ENCODE assay signal across 8 mouse cellular contexts in the genomic region with DNA sequence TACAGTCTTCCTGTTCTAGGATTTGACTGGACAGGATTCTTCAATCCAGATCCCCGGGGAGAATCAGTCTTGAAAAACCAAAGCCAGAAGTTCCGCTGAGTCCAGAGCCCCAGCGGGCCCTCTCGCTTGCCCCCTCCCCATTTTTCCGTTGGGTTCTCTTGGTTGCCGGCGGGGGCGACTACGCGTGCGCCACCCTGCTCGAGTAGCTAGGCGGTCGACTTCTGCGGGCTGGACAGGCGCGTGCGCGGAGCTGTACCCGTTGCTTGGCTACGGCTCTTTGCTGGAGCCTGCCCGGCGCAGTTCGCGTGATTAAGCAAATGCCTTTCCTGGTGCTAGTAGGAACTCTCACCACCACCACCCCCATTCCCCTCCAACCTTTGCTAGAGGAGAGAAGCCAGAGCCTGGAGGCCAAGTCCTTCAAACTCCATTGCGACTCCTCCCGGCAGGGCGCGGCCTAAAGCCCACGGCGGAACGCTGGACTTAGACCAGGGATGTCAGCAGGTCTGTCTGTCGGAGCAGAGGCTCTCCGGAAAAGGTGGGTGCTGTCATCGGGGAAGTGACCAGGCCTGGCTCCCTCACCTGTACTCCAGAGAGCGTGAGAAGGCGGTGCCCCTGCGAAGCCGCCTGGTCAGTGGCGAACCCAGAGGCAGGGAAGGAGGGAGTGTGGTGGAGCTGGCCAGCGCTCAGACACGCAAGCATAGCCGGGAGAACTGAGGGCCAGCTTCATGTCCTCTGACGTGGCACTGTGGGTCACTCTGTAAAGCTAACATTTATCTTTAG. TPM values are rescaled to one million over a fixed set of nuclear protein-coding genes. Genes with fewer than 3 reads are reported as not detected.
DNase-seq lines count a peak whose midpoint lies in the region; ATAC-seq lines count a peak whose summit lies in the region.

No protein-coding gene starts in this region.

- H3K36me3 ChIP-seq in embryonic facial prominence, embryonic 11.5 days (replicated peaks; ENCODE audit: control insufficient read depth, insufficient read depth, low read depth, low read length) = peaks cover 7% of the 10 kb centered on the region; the same call in 1 of the 2 replicates
- peaks cover 10% of the 10 kb centered on the region for H3K36me3 ChIP-seq in kidney, embryonic 14.5 days (ENCODE audit: control insufficient read depth, insufficient read depth, low read length)
- peaks cover 10% of the 10 kb centered on the region for H3K36me3 ChIP-seq in limb, embryonic 13.5 days
- peaks cover 10% of the 10 kb centered on the region for H3K36me3 ChIP-seq in midbrain, embryonic 14.5 days (ENCODE audit: control insufficient read depth, insufficient read depth, low read length)
- H3K36me3 ChIP-seq in stomach, embryonic 15.5 days = peaks cover 7% of the 10 kb centered on the region

- peak overlapping the region; percentile 57 for H3K27ac ChIP-seq in embryonic facial prominence, embryonic 11.5 days (replicated peaks; ENCODE audit: low read depth, low read length)
- peak overlapping the region; percentile 73 for H3K27ac ChIP-seq in kidney, embryonic 14.5 days (ENCODE audit: low read depth, low read length)
- H3K27ac ChIP-seq in limb, embryonic 13.5 days = peak overlapping the region; percentile 82
- H3K27ac ChIP-seq in midbrain, embryonic 14.5 days (replicated peaks; ENCODE audit: low read depth, low read length) = peak overlapping the region; percentile 84
- peak overlapping the region; percentile 94 for H3K27ac ChIP-seq in stomach, embryonic 15.5 days

- peak overlapping the region; percentile 66 for H3K9ac ChIP-seq in embryonic facial prominence, embryonic 11.5 days (replicated peaks; ENCODE audit: low read length)
- H3K9ac ChIP-seq in kidney, embryonic 14.5 days (ENCODE audit: low read depth, low read length) = peak overlapping the region; percentile 73
- H3K9ac ChIP-seq in limb, embryonic 13.5 days = peak overlapping the region; percentile 80
- peak overlapping the region; percentile 49 for H3K9ac ChIP-seq in midbrain, embryonic 14.5 days (replicated peaks; ENCODE audit: low read length)
- peak overlapping the region; percentile 38; the same call in 1 of the 2 replicates for H3K9ac ChIP-seq in stomach, embryonic 15.5 days

- peak overlapping the region; percentile 92 for H3K4me2 ChIP-seq in embryonic facial prominence, embryonic 11.5 days (ENCODE audit: low read depth, low read length)
- H3K4me2 ChIP-seq in kidney, embryonic 14.5 days (replicated peaks; ENCODE audit: low read depth, low read length) = peak overlapping the region; percentile 91
- H3K4me2 ChIP-seq in limb, embryonic 13.5 days (replicated peaks) = peak overlapping the region; percentile 96
- peak overlapping the region; percentile 72 for H3K4me2 ChIP-seq in midbrain, embryonic 14.5 days (ENCODE audit: low read length)
- H3K4me2 ChIP-seq in stomach, embryonic 15.5 days = peak overlapping the region; percentile 67

- peaks cover 4% of the 10 kb centered on the region for H3K4me1 ChIP-seq in embryonic facial prominence, embryonic 11.5 days (ENCODE audit: control insufficient read depth, insufficient read depth, low read length)
- H3K4me1 ChIP-seq in kidney, embryonic 14.5 days (ENCODE audit: control insufficient read depth, insufficient read depth, low read length) = peaks cover 22% of the 10 kb centered on the region
- peaks cover 32% of the 10 kb centered on the region for H3K4me1 ChIP-seq in limb, embryonic 13.5 days
- peaks cover 22% of the 10 kb centered on the region for H3K4me1 ChIP-seq in midbrain, embryonic 14.5 days (ENCODE audit: control insufficient read depth, insufficient read depth, low read length)
- peaks cover 21% of the 10 kb centered on the region for H3K4me1 ChIP-seq in stomach, embryonic 15.5 days

- peak overlapping the region; percentile 63 for H3K4me3 ChIP-seq in embryonic facial prominence, embryonic 11.5 days (ENCODE audit: low read depth, low read length)
- peak overlapping the region; percentile 83 for H3K4me3 ChIP-seq in kidney, embryonic 14.5 days (ENCODE audit: low read length)
- H3K4me3 ChIP-seq in limb, embryonic 13.5 days = peak overlapping the region; percentile 92
- H3K4me3 ChIP-seq in midbrain, embryonic 14.5 days (replicated peaks; ENCODE audit: low read depth, low read length) = peak overlapping the region; percentile 88
- peak overlapping the region; percentile 86 for H3K4me3 ChIP-seq in stomach, embryonic 15.5 days (replicated peaks)

- peak; percentile 83 for ATAC-seq in embryonic facial prominence, embryonic 11.5 days (replicated peaks; ENCODE audit: insufficient number of reproducible peaks, low FRiP score, low TSS enrichment, low read depth)
- ATAC-seq in granulocyte monocyte progenitor cell, adult 5-6 weeks (replicated peaks; ENCODE audit: poor library complexity, severe bottlenecking) = peak; percentile 64
- ATAC-seq in kidney, embryonic 14.5 days (ENCODE audit: low FRiP score, low TSS enrichment) = peak; percentile 89
- peak; percentile 91 for ATAC-seq in limb, embryonic 13.5 days (ENCODE audit: low FRiP score, low read depth)
- ATAC-seq in midbrain, embryonic 14.5 days (ENCODE audit: low FRiP score, low TSS enrichment) = peak; percentile 89
- peak; percentile 89 for ATAC-seq in stomach, embryonic 15.5 days (ENCODE audit: insufficient read depth, low FRiP score, low read depth)

- no peaks in the 10 kb centered on the region for H3K27me3 ChIP-seq in embryonic facial prominence, embryonic 11.5 days (ENCODE audit: control insufficient read depth, insufficient read depth, low read length)
- H3K27me3 ChIP-seq in kidney, embryonic 14.5 days (ENCODE audit: control insufficient read depth, insufficient read depth, low read length) = no peaks in the 10 kb centered on the region
- H3K27me3 ChIP-seq in limb, embryonic 13.5 days = no peaks in the 10 kb centered on the region
- no peaks in the 10 kb centered on the region for H3K27me3 ChIP-seq in midbrain, embryonic 14.5 days (ENCODE audit: control insufficient read depth, insufficient read depth, low read length)
- H3K27me3 ChIP-seq in stomach, embryonic 15.5 days (replicated peaks) = no peaks in the 10 kb centered on the region

- under 1% methylated on average over 44 of the region's 44 CpGs for WGBS in embryonic facial prominence, embryonic 11.5 days
- under 1% methylated on average over 43 of the region's 44 CpGs for whole genome bisulfite sequencing in kidney, embryonic 14.5 days
- under 1% methylated on average over 44 of the region's 44 CpGs for WGBS in limb, embryonic 13.5 days
- under 1% methylated on average over 44 of the region's 44 CpGs for WGBS in midbrain, embryonic 14.5 days
- WGBS in stomach, embryonic 15.5 days = under 1% methylated on average over 44 of the region's 44 CpGs

- peak; percentile 98 for DNase-seq in kidney, adult 11 months
- DNase-seq in kidney, adult 18-20 months = no peak
- peak; percentile 93 for DNase-seq in embryonic facial prominence, embryonic 11.5 days (ENCODE audit: low spot score)
- peak; percentile 97 for DNase-seq in midbrain, embryonic 14.5 days

- H3K9me3 ChIP-seq in embryonic facial prominence, embryonic 11.5 days (replicated peaks; ENCODE audit: control insufficient read depth, low read length) = no peaks in the 10 kb centered on the region
- no peaks in the 10 kb centered on the region for H3K9me3 ChIP-seq in kidney, embryonic 14.5 days (ENCODE audit: control insufficient read depth, low read length)
- H3K9me3 ChIP-seq in limb, embryonic 13.5 days = no peaks in the 10 kb centered on the region
- H3K9me3 ChIP-seq in midbrain, embryonic 14.5 days (ENCODE audit: control insufficient read depth, low read length) = no peaks in the 10 kb centered on the region
- no peaks in the 10 kb centered on the region for H3K9me3 ChIP-seq in stomach, embryonic 15.5 days

RNA-seq across cellular contexts. Expression of gene Sec16a, which starts 0.8 kb away (rescaled TPM):
- polyA plus RNA-seq in embryonic facial prominence, embryonic 11.5 days (2014; fragmentation: Nextera tagmentation; extraction: Ambion mirVana) = 30.4 and 33.3 TPM in 2 replicates
- 42.3 and 47.0 TPM in 2 replicates for total RNA-seq in granulocyte monocyte progenitor cell, adult 5-6 weeks (2014; fragmentation: Nextera tagmentation)
- total RNA-seq in granulocyte monocyte progenitor cell, adult 5-6 weeks (2017) = 29.8 and 32.5 TPM in 2 replicates
- polyA plus RNA-seq in kidney, embryonic 14.5 days (2014; fragmentation: Nextera tagmentation; extraction: Ambion mirVana) = 18.9 and 43.9 TPM in 2 replicates
- polyA plus RNA-seq in limb, embryonic 13.5 days (2015; fragmentation: Nextera tagmentation; extraction: Ambion mirVana) = 24.9 and 28.1 TPM in 2 replicates
- polyA plus RNA-seq in midbrain, embryonic 14.5 days (2014; fragmentation: Nextera tagmentation; extraction: Ambion mirVana) = 24.3 and 32.4 TPM in 2 replicates
- polyA plus RNA-seq in stomach, embryonic 15.5 days (2015; fragmentation: Nextera tagmentation; extraction: Ambion mirVana) = 22.3 and 24.0 TPM in 2 replicates

RNA-seq across cellular contexts. Expression of gene Inpp5e, which starts 36.9 kb away (rescaled TPM):
- polyA plus RNA-seq in embryonic facial prominence, embryonic 11.5 days (2014; fragmentation: Nextera tagmentation; extraction: Ambion mirVana) = 19.0 and 22.9 TPM in 2 replicates
- 11.2 and 11.6 TPM in 2 replicates for total RNA-seq in granulocyte monocyte progenitor cell, adult 5-6 weeks (2014; fragmentation: Nextera tagmentation)
- 4.7 and 6.2 TPM in 2 replicates for total RNA-seq in granulocyte monocyte progenitor cell, adult 5-6 weeks (2017)
- polyA plus RNA-seq in kidney, embryonic 14.5 days (2014; fragmentation: Nextera tagmentation; extraction: Ambion mirVana) = 13.7 and 24.7 TPM in 2 replicates
- 25.7 and 26.7 TPM in 2 replicates for polyA plus RNA-seq in limb, embryonic 13.5 days (2015; fragmentation: Nextera tagmentation; extraction: Ambion mirVana)
- polyA plus RNA-seq in midbrain, embryonic 14.5 days (2014; fragmentation: Nextera tagmentation; extraction: Ambion mirVana) = 20.7 and 26.3 TPM in 2 replicates
- 17.2 and 17.4 TPM in 2 replicates for polyA plus RNA-seq in stomach, embryonic 15.5 days (2015; fragmentation: Nextera tagmentation; extraction: Ambion mirVana)

RNA-seq across cellular contexts. Expression of gene Pmpca, which starts 56.7 kb away (rescaled TPM):
- 100 and 103 TPM in 2 replicates for polyA plus RNA-seq in embryonic facial prominence, embryonic 11.5 days (2014; fragmentation: Nextera tagmentation; extraction: Ambion mirVana)
- 43.7 and 49.2 TPM in 2 replicates for total RNA-seq in granulocyte monocyte progenitor cell, adult 5-6 weeks (2014; fragmentation: Nextera tagmentation)
- 60.0 and 79.2 TPM in 2 replicates for total RNA-seq in granulocyte monocyte progenitor cell, adult 5-6 weeks (2017)
- 68.9 and 113 TPM in 2 replicates for polyA plus RNA-seq in kidney, embryonic 14.5 days (2014; fragmentation: Nextera tagmentation; extraction: Ambion mirVana)
- polyA plus RNA-seq in limb, embryonic 13.5 days (2015; fragmentation: Nextera tagmentation; extraction: Ambion mirVana) = 97.3 and 101 TPM in 2 replicates
- polyA plus RNA-seq in midbrain, embryonic 14.5 days (2014; fragmentation: Nextera tagmentation; extraction: Ambion mirVana) = 68.0 and 80.9 TPM in 2 replicates
- polyA plus RNA-seq in stomach, embryonic 15.5 days (2015; fragmentation: Nextera tagmentation; extraction: Ambion mirVana) = 86.8 and 97.9 TPM in 2 replicates

RNA-seq across cellular contexts. Expression of gene Entr1, which starts 56.7 kb away (rescaled TPM):
- polyA plus RNA-seq in embryonic facial prominence, embryonic 11.5 days (2014; fragmentation: Nextera tagmentation; extraction: Ambion mirVana) = 130 and 132 TPM in 2 replicates
- total RNA-seq in granulocyte monocyte progenitor cell, adult 5-6 weeks (2014; fragmentation: Nextera tagmentation) = 48.3 and 61.2 TPM in 2 replicates
- total RNA-seq in granulocyte monocyte progenitor cell, adult 5-6 weeks (2017) = 42.2 and 42.5 TPM in 2 replicates
- polyA plus RNA-seq in kidney, embryonic 14.5 days (2014; fragmentation: Nextera tagmentation; extraction: Ambion mirVana) = 86.1 and 112 TPM in 2 replicates
- 141 and 146 TPM in 2 replicates for polyA plus RNA-seq in limb, embryonic 13.5 days (2015; fragmentation: Nextera tagmentation; extraction: Ambion mirVana)
- 143 and 161 TPM in 2 replicates for polyA plus RNA-seq in midbrain, embryonic 14.5 days (2014; fragmentation: Nextera tagmentation; extraction: Ambion mirVana)
- 103 TPM in 2 replicates for polyA plus RNA-seq in stomach, embryonic 15.5 days (2015; fragmentation: Nextera tagmentation; extraction: Ambion mirVana)
